Mouse (Mus musculus) adrenal gland (tissue): ENCODE measurements around the gene Ndc80.
"Not testable (repeated sequence)": the region's sequence is repeated elsewhere in the genome, so short reads cannot be mapped to it uniquely, and the experiment has no call there.

Experiments
- intact Hi-C: fragments of 180-260 bp; cut with DNase I; formaldehyde crosslinking; loops from one replicate; pipeline ENCODE4 v1.15.1; 2025

Gene Ndc80

GRCm38 (mm10) chr17:71483418-71484060 lies 43.1 kb downstream of the Ndc80 start:
- intact Hi-C loops: no loop called here

- intact Hi-C loops: loop anchor here (5.0 kb wide), 1 partner anchor 48 kb away; the partner anchor contains the start of gene Ndc80
Observed at GRCm38 (mm10) chr17:71479381-71479901, 47.2 kb downstream of the Ndc80 start.

- intact Hi-C loops: loop anchor here (5.0 kb wide), 1 partner anchor 50 kb away; the partner anchor contains the start of gene Ndc80
Observed at GRCm38 (mm10) chr17:71477481-71477880, 49.2 kb downstream of the Ndc80 start.

GRCm38 (mm10) chr17:71476346-71477020 lies 50.2 kb downstream of the Ndc80 start:
- intact Hi-C loops: loop anchor here (5.0 kb wide), 1 partner anchor 51 kb away; the partner anchor contains the start of gene Ndc80

- intact Hi-C loops: loop anchor here (5.0 kb wide), 1 partner anchor 52 kb away; the partner anchor contains the start of gene Ndc80
Observed at GRCm38 (mm10) chr17:71475705-71476089, 51.0 kb downstream of the Ndc80 start.

- intact Hi-C loops: loop anchor here (5.0 kb wide), 1 partner anchor 52 kb away; the partner anchor contains the start of gene Ndc80
Observed at GRCm38 (mm10) chr17:71474762-71475704, 51.6 kb downstream of the Ndc80 start, which contains the start of gene Smchd1. Gene Smchd1, minus strand, starts transcription at chr17:71475343.

- intact Hi-C loops: no loop called here
Observed at GRCm38 (mm10) chr17:71474128-71474527, 52.5 kb downstream of the Ndc80 start.

GRCm38 (mm10) chr17:71471261-71471660 lies 55.4 kb downstream of the Ndc80 start:
- intact Hi-C loops: no loop called here

GRCm38 (mm10) chr17:71460312-71460711 lies 66.3 kb downstream of the Ndc80 start:
- intact Hi-C loops: no loop called here

GRCm38 (mm10) chr17:71459818-71460217 lies 66.8 kb downstream of the Ndc80 start, which contains the start of gene Gm4707:
Gene Gm4707, minus strand, starts transcription at chr17:71459918.
- intact Hi-C loops: no loop called here

- intact Hi-C loops: not testable (repeated sequence)
Observed at GRCm38 (mm10) chr17:71457361-71457760, 69.3 kb downstream of the Ndc80 start.
